In genomic region chr9:61915393-61916005, GRCm38 (mm10) we compare ENCODE assay signal across 10 mouse cellular contexts. TPM values are rescaled to one million over a fixed set of nuclear protein-coding genes. Genes with fewer than 3 reads are reported as not detected.
DNase-seq lines count a peak whose midpoint lies in the region; ATAC-seq and TF ChIP-seq lines count a peak whose summit lies in the region.
"Had no signal": no experiment of that assay in that cellular context is flagged by ENCODE, and none has a peak within 500 bp of the region (broad histone marks: within the 10 kb centered on the region; RNA-seq: fewer than 3 reads in every experiment).

No protein-coding gene starts in this region.

- ATAC-seq in lung, embryonic 14.5 days (ENCODE audit: insufficient read depth) = no peak
- ATAC-seq in embryonic facial prominence, embryonic 14.5 days (ENCODE audit: low read depth) = no peak
- ATAC-seq in neural tube, embryonic 14.5 days (ENCODE audit: low read depth) = no peak
- ATAC-seq in cerebellum, adult (ENCODE audit: insufficient number of reproducible peaks, low FRiP score, low TSS enrichment) = no peak

- TF ChIP-seq CTCF in lung, embryonic 14.5 days (IDR thresholded peaks at IDR 0.05; ENCODE audit: low read depth) = no peak

- H3K27ac ChIP-seq in lung, embryonic 14.5 days (ENCODE audit: low read depth) = peak overlapping the region; percentile 91
- H3K27ac ChIP-seq in embryonic facial prominence, embryonic 14.5 days (replicated peaks; ENCODE audit: low read depth, low read length) = peak overlapping the region; percentile 94; the same call in 1 of the 2 replicates
- 0 out of 2 replicates have a peak overlapping the region, but pooled peaks have one; percentile 36 for H3K27ac ChIP-seq in limb, embryonic 10.5 days
- no peak overlapping the region for H3K27ac ChIP-seq in neural tube, embryonic 14.5 days (ENCODE audit: low read depth, low read length)

- peaks cover 70% of the 10 kb centered on the region for H3K36me3 ChIP-seq in lung, embryonic 14.5 days (ENCODE audit: insufficient read depth)
- peaks cover 59% of the 10 kb centered on the region for H3K36me3 ChIP-seq in embryonic facial prominence, embryonic 14.5 days (ENCODE audit: control insufficient read depth, insufficient read depth, low read length)
- H3K36me3 ChIP-seq in limb, embryonic 10.5 days = peaks cover 75% of the 10 kb centered on the region
- H3K36me3 ChIP-seq in neural tube, embryonic 14.5 days (ENCODE audit: control insufficient read depth, insufficient read depth, low read length) = peaks cover 10% of the 10 kb centered on the region

- H3K9me3 ChIP-seq in lung, embryonic 14.5 days (ENCODE audit: low read depth, low read length) = no peaks in the 10 kb centered on the region
- H3K9me3 ChIP-seq in embryonic facial prominence, embryonic 14.5 days (ENCODE audit: control insufficient read depth, low read length) = no peaks in the 10 kb centered on the region
- no peaks in the 10 kb centered on the region for H3K9me3 ChIP-seq in limb, embryonic 10.5 days (replicated peaks)
- no peaks in the 10 kb centered on the region for H3K9me3 ChIP-seq in neural tube, embryonic 14.5 days (ENCODE audit: control insufficient read depth, low read length)

- WGBS in lung, embryonic 14.5 days = 30% methylated on average over 4 of the region's 4 CpGs
- WGBS in embryonic facial prominence, embryonic 14.5 days = 40% methylated on average over 4 of the region's 4 CpGs
- 41% methylated on average over 4 of the region's 4 CpGs for WGBS in limb, embryonic 10.5 days
- WGBS in neural tube, embryonic 14.5 days = 56% methylated on average over 4 of the region's 4 CpGs

- peak overlapping the region; percentile 89 for H3K4me3 ChIP-seq in lung, embryonic 14.5 days (ENCODE audit: low read depth, low read length)
- H3K4me3 ChIP-seq in embryonic facial prominence, embryonic 14.5 days (ENCODE audit: low read depth, low read length) = peak overlapping the region; percentile 92
- H3K4me3 ChIP-seq in limb, embryonic 10.5 days = peak overlapping the region; percentile 96
- H3K4me3 ChIP-seq in neural tube, embryonic 14.5 days (ENCODE audit: low read depth, low read length) = peak overlapping the region; percentile 83

- H3K4me1 ChIP-seq in lung, embryonic 14.5 days (ENCODE audit: insufficient read depth) = no peaks in the 10 kb centered on the region
- H3K4me1 ChIP-seq in embryonic facial prominence, embryonic 14.5 days (ENCODE audit: control insufficient read depth, insufficient read depth, low read length) = peaks cover 8% of the 10 kb centered on the region
- H3K4me1 ChIP-seq in limb, embryonic 10.5 days = peaks cover 18% of the 10 kb centered on the region
- peaks cover 17% of the 10 kb centered on the region; the same call in 1 of the 2 replicates for H3K4me1 ChIP-seq in neural tube, embryonic 14.5 days (ENCODE audit: control insufficient read depth, insufficient read depth, low read length)

- no peak for DNase-seq in lung, embryonic 14.5 days
- no peak for DNase-seq in lung, postnatal 14 days
- no peak for DNase-seq in embryonic facial prominence, embryonic 14.5 days (ENCODE audit: low spot score)
- DNase-seq in limb, embryonic 10.5 days (ENCODE audit: low spot score) = no peak
- no peak for DNase-seq in left cerebral cortex, postnatal 10 days (ENCODE audit: extremely low spot score in 1 of 2, low spot score in 2 of 2)
- no peak for DNase-seq in urinary bladder, postnatal 10 days (ENCODE audit: low spot score)
- DNase-seq: adrenal gland, postnatal 10 days; gastrocnemius, postnatal 14 days had no signal

- peak overlapping the region; percentile 93; the same call in 1 of the 2 replicates for H3K9ac ChIP-seq in lung, embryonic 14.5 days
- H3K9ac ChIP-seq in embryonic facial prominence, embryonic 14.5 days (ENCODE audit: low read depth, low read length) = peak overlapping the region; percentile 92
- H3K9ac ChIP-seq in neural tube, embryonic 14.5 days (replicated peaks; ENCODE audit: low read depth, low read length) = no peak overlapping the region; the same call in 1 of the 2 replicates

- H3K27me3 ChIP-seq in lung, embryonic 14.5 days (ENCODE audit: insufficient read depth, low read length) = no peaks in the 10 kb centered on the region
- H3K27me3 ChIP-seq in embryonic facial prominence, embryonic 14.5 days (replicated peaks; ENCODE audit: control insufficient read depth, insufficient read depth, low read length) = no peaks in the 10 kb centered on the region
- H3K27me3 ChIP-seq in limb, embryonic 10.5 days (ENCODE audit: low read depth, poor library complexity, severe bottlenecking) = no peaks in the 10 kb centered on the region
- no peaks in the 10 kb centered on the region for H3K27me3 ChIP-seq in neural tube, embryonic 14.5 days (ENCODE audit: control insufficient read depth, insufficient read depth, low read length)

- H3K4me2 ChIP-seq in lung, embryonic 14.5 days = peak overlapping the region; percentile 85
- H3K4me2 ChIP-seq in embryonic facial prominence, embryonic 14.5 days (ENCODE audit: low read depth, low read length) = peak overlapping the region; percentile 85
- peak overlapping the region; percentile 78 for H3K4me2 ChIP-seq in neural tube, embryonic 14.5 days (ENCODE audit: low read depth, low read length)

- intact Hi-C loops in left cerebral cortex, postnatal 10 days (cut with DNase I) = no loop called here

RNA-seq across cellular contexts. Expression of gene Rplp1, which starts 1.2 kb away (rescaled TPM):
- polyA plus RNA-seq in lung, embryonic 14.5 days (2014; fragmentation: Nextera tagmentation; extraction: Ambion mirVana) = 1,598 and 1,617 TPM in 2 replicates
- polyA plus RNA-seq in embryonic facial prominence, embryonic 14.5 days (2014; fragmentation: Nextera tagmentation; extraction: Ambion mirVana) = 1,887 and 1,994 TPM in 2 replicates
- polyA plus RNA-seq in limb, embryonic 10.5 days (2016; fragmentation: Nextera tagmentation; extraction: Ambion mirVana) = 1,122 and 1,351 TPM in 2 replicates
- polyA plus RNA-seq in neural tube, embryonic 14.5 days (2014; fragmentation: Nextera tagmentation; extraction: Ambion mirVana) = 964 and 1,031 TPM in 2 replicates
- 1,000 to 10,000 TPM; 1,724 to 1,730 TPM for total RNA-seq in left cerebral cortex, postnatal 10 days (2021)

RNA-seq across cellular contexts. Expression of gene Kif23, which starts 31.1 kb away (rescaled TPM):
- 157 and 164 TPM in 2 replicates for polyA plus RNA-seq in lung, embryonic 14.5 days (2014; fragmentation: Nextera tagmentation; extraction: Ambion mirVana)
- 93.0 and 98.3 TPM in 2 replicates for polyA plus RNA-seq in embryonic facial prominence, embryonic 14.5 days (2014; fragmentation: Nextera tagmentation; extraction: Ambion mirVana)
- polyA plus RNA-seq in limb, embryonic 10.5 days (2016; fragmentation: Nextera tagmentation; extraction: Ambion mirVana) = 102 and 117 TPM in 2 replicates
- 7.6 and 12.9 TPM in 2 replicates for polyA plus RNA-seq in neural tube, embryonic 14.5 days (2014; fragmentation: Nextera tagmentation; extraction: Ambion mirVana)
- 1 to 10 TPM; 4.8 to 5.5 TPM for total RNA-seq in left cerebral cortex, postnatal 10 days (2021)
